Mouse (Mus musculus): Measurements from ENCODE around the gene Cops4.

- TF ChIP-seq CTCF (IDR thresholded peaks at IDR 0.05; ENCODE audit: low read depth) = no peak
- TF ChIP-seq EP300 (optimal IDR thresholded peaks at IDR 0.05) = no peak
These were observed 50.1 kb downstream of the Cops4 start for GRCm38 (mm10) chr5:100568177-100568576.

Measured in stomach, postnatal 0 days (tissue).